Mouse (Mus musculus) B cell, adult 2 months (primary cell): Measurements from ENCODE around the gene Dleu7.

Experiments used
- DNase-seq, 2 experiments: peaks; one replicate each; pipeline ENCODE4 v3.0.0; 2022

Dleu7 gene

GRCm38 (mm10) chr14:62273604-62274003 is 19.2 kb downstream of the Dleu7 start:
- DNase-seq: no peak

GRCm38 (mm10) chr14:62270698-62271396 is 22.0 kb downstream of the Dleu7 start:
- DNase-seq: no peak

GRCm38 (mm10) chr14:62258978-62259536 is 33.8 kb downstream of the Dleu7 start:
- no peak for DNase-seq

- no peak for DNase-seq
Observed at GRCm38 (mm10) chr14:62258125-62258524, 34.7 kb downstream of the Dleu7 start.

GRCm38 (mm10) chr14:62256066-62256465 is 36.8 kb downstream of the Dleu7 start:
- no peak for DNase-seq

- DNase-seq: no peak
Observed at GRCm38 (mm10) chr14:62254371-62254770, 38.5 kb downstream of the Dleu7 start.

GRCm38 (mm10) chr14:62251999-62252398 is 40.8 kb downstream of the Dleu7 start:
- peak; percentile 61 to 62 for DNase-seq

GRCm38 (mm10) chr14:62250046-62250445 is 42.8 kb downstream of the Dleu7 start:
- DNase-seq: no peak

- no peak for DNase-seq
Observed at GRCm38 (mm10) chr14:62249251-62249650, 43.6 kb downstream of the Dleu7 start.

- no peak for DNase-seq
Observed at GRCm38 (mm10) chr14:62248796-62249195, 44.1 kb downstream of the Dleu7 start.

GRCm38 (mm10) chr14:62248345-62248744 is 44.5 kb downstream of the Dleu7 start:
- no peak for DNase-seq

- DNase-seq: no peak
Observed at GRCm38 (mm10) chr14:62245557-62245956, 47.3 kb downstream of the Dleu7 start.

GRCm38 (mm10) chr14:62243530-62243929 is 49.3 kb downstream of the Dleu7 start:
- DNase-seq: no peak

GRCm38 (mm10) chr14:62235969-62236368 is 56.9 kb downstream of the Dleu7 start:
- no peak for DNase-seq

- DNase-seq: no peak
Observed at GRCm38 (mm10) chr14:62235214-62235613, 57.6 kb downstream of the Dleu7 start.

- no peak for DNase-seq
Observed at GRCm38 (mm10) chr14:62230968-62231367, 61.9 kb downstream of the Dleu7 start.

- DNase-seq: no peak
Observed at GRCm38 (mm10) chr14:62227101-62227500, 65.7 kb downstream of the Dleu7 start.

GRCm38 (mm10) chr14:62226576-62227047 is 66.2 kb downstream of the Dleu7 start:
- DNase-seq: no peak
